In genomic region chr9:78787866-78788265, GRCm38 (mm10) we compare ENCODE assay signal across 8 mouse cellular contexts.
DNase-seq lines count a peak whose midpoint lies in the region; ATAC-seq and TF ChIP-seq lines count a peak whose summit lies in the region.

No protein-coding gene starts in this region.

- no peaks in the 10 kb centered on the region for H3K4me1 ChIP-seq in heart, adult 2 months (ENCODE audit: control insufficient read depth, insufficient read depth, low read length)
- H3K4me1 ChIP-seq in heart, embryonic 12.5 days (replicated peaks), result no peaks in the 10 kb centered on the region
- H3K4me1 ChIP-seq in embryonic facial prominence, embryonic 10.5 days, result peaks cover 17% of the 10 kb centered on the region; the same call in 1 of the 2 replicates
- H3K4me1 ChIP-seq in limb, embryonic 11.5 days (ENCODE audit: control insufficient read depth, insufficient read depth, low read length), result no peaks in the 10 kb centered on the region
- no peaks in the 10 kb centered on the region for H3K4me1 ChIP-seq in neural tube, embryonic 15.5 days

- TF ChIP-seq CTCF in heart, adult 2 months (IDR thresholded peaks at IDR 0.05), result peak; percentile 82
- TF ChIP-seq CTCF in Patski (IDR thresholded peaks at IDR 0.05), result peak; percentile 82

- ATAC-seq in heart, embryonic 12.5 days (ENCODE audit: insufficient number of reproducible peaks, low FRiP score), result no peak
- ATAC-seq in Patski, result peak; percentile 89
- ATAC-seq in limb, embryonic 11.5 days (ENCODE audit: insufficient number of reproducible peaks, low FRiP score, low TSS enrichment, low read depth), result peak; percentile 68; the same call in 1 of the 2 replicates
- peak; percentile 92 for ATAC-seq in neural tube, embryonic 15.5 days (ENCODE audit: low FRiP score)

- H3K36me3 ChIP-seq in heart, adult 2 months (ENCODE audit: control insufficient read depth, insufficient read depth, low read length), result no peaks in the 10 kb centered on the region
- H3K36me3 ChIP-seq in heart, embryonic 12.5 days, result no peaks in the 10 kb centered on the region
- H3K36me3 ChIP-seq in embryonic facial prominence, embryonic 10.5 days (replicated peaks), result no peaks in the 10 kb centered on the region
- H3K36me3 ChIP-seq in limb, embryonic 11.5 days (ENCODE audit: control insufficient read depth, insufficient read depth, low read length), result no peaks in the 10 kb centered on the region
- no peaks in the 10 kb centered on the region for H3K36me3 ChIP-seq in neural tube, embryonic 15.5 days

- H3K79me2 ChIP-seq in heart, adult 2 months (replicated peaks; ENCODE audit: control insufficient read depth, insufficient read depth, low read length), result no peaks in the 10 kb centered on the region

- DNase-seq in heart, adult 2 months, result no peak
- peak; percentile 22 for DNase-seq in Patski (ENCODE audit: low read depth, low spot score)
- peak; percentile 16 for DNase-seq in embryonic facial prominence, embryonic 10.5 days (ENCODE audit: low spot score)
- peak; percentile 37 for DNase-seq in induced T-regulatory cell, adult 2 months (ENCODE audit: low read depth)
- DNase-seq in limb, embryonic 11.5 days (ENCODE audit: low spot score), result peak; percentile 50
- DNase-seq in spleen, adult 12 weeks (ENCODE audit: low spot score), result no peak

- H3K27ac ChIP-seq in heart, adult 2 months, result no peak overlapping the region
- no peak overlapping the region for H3K27ac ChIP-seq in heart, embryonic 12.5 days (ENCODE audit: poor library complexity, severe bottlenecking)
- no peak overlapping the region for H3K27ac ChIP-seq in embryonic facial prominence, embryonic 10.5 days (replicated peaks)
- no peak overlapping the region for H3K27ac ChIP-seq in limb, embryonic 11.5 days (replicated peaks; ENCODE audit: low read depth, low read length)
- H3K27ac ChIP-seq in neural tube, embryonic 15.5 days (replicated peaks), result no peak overlapping the region

- no peak for TF ChIP-seq EP300 in heart, adult 2 months (IDR thresholded peaks at IDR 0.05; ENCODE audit: insufficient read depth, low read depth, low read length)

- no peaks in the 10 kb centered on the region for H3K9me3 ChIP-seq in heart, embryonic 12.5 days (replicated peaks)
- H3K9me3 ChIP-seq in embryonic facial prominence, embryonic 10.5 days, result no peaks in the 10 kb centered on the region
- no peaks in the 10 kb centered on the region for H3K9me3 ChIP-seq in limb, embryonic 11.5 days (ENCODE audit: control insufficient read depth, low read length)
- H3K9me3 ChIP-seq in neural tube, embryonic 15.5 days (replicated peaks), result no peaks in the 10 kb centered on the region

- WGBS in heart, adult 2 months, result 5% methylated on average over 1 of the region's 1 CpGs
- 8% methylated on average over 1 of the region's 1 CpGs for WGBS in heart, embryonic 12.5 days
- WGBS in embryonic facial prominence, embryonic 10.5 days, result 6% methylated on average over 1 of the region's 1 CpGs
- WGBS in limb, embryonic 11.5 days, result 0% methylated on average over 1 of the region's 1 CpGs
- 10% methylated on average over 1 of the region's 1 CpGs for WGBS in neural tube, embryonic 15.5 days

- H3K9ac ChIP-seq in heart, adult 2 months (ENCODE audit: low read depth, low read length), result no peak overlapping the region
- no peak overlapping the region for H3K9ac ChIP-seq in heart, embryonic 12.5 days
- no peak overlapping the region for H3K9ac ChIP-seq in limb, embryonic 11.5 days (ENCODE audit: low read length)
- H3K9ac ChIP-seq in neural tube, embryonic 15.5 days (replicated peaks), result no peak overlapping the region

- intact Hi-C loops in heart, adult 2 months (cut with DNase I), result loop anchor here (5.0 to 10.0 kb wide), 3 partner anchors 257 to 934 kb away; no protein-coding TSS in a partner anchor

- no peak overlapping the region for H3K4me2 ChIP-seq in heart, embryonic 12.5 days
- no peak overlapping the region for H3K4me2 ChIP-seq in limb, embryonic 11.5 days (ENCODE audit: low read depth, severe bottlenecking)
- H3K4me2 ChIP-seq in neural tube, embryonic 15.5 days, result no peak overlapping the region

- CTCF ChIA-PET in Patski (lab: Charles Lee), result interaction anchor here (0.7 to 1.9 kb wide), 5 partner anchors 11 to 951 kb away, joined by 3 to 10 read pairs (median 3); no protein-coding TSS in a partner anchor

- TF ChIP-seq POLR2A in heart, adult 2 months (IDR thresholded peaks at IDR 0.05; ENCODE audit: insufficient read depth, low read depth, low read length), result no peak

- POLR2A ChIA-PET in Patski (lab: Charles Lee), result no interaction called here

- in situ Hi-C loops in Patski (cut with MboI; ENCODE audit: low pct_unique_long_range_greater_than_20kb), result loop anchor here (10.0 to 25.0 kb wide), 2 partner anchors 317 to 1224 kb away; partner anchors contain the start of gene Filip1

- no peaks in the 10 kb centered on the region for H3K27me3 ChIP-seq in heart, adult 2 months (ENCODE audit: control insufficient read depth, insufficient read depth, low read length)
- no peaks in the 10 kb centered on the region for H3K27me3 ChIP-seq in heart, embryonic 12.5 days (replicated peaks)
- H3K27me3 ChIP-seq in Patski, result no peaks in the 10 kb centered on the region
- no peaks in the 10 kb centered on the region for H3K27me3 ChIP-seq in embryonic facial prominence, embryonic 10.5 days (replicated peaks; ENCODE audit: low read depth, poor library complexity, severe bottlenecking)
- H3K27me3 ChIP-seq in limb, embryonic 11.5 days (ENCODE audit: control insufficient read depth, insufficient read depth, low read length), result no peaks in the 10 kb centered on the region
- H3K27me3 ChIP-seq in neural tube, embryonic 15.5 days (replicated peaks), result no peaks in the 10 kb centered on the region

- no peak overlapping the region for H3K4me3 ChIP-seq in heart, adult 2 months
- no peak overlapping the region for H3K4me3 ChIP-seq in heart, embryonic 12.5 days
- no peak overlapping the region for H3K4me3 ChIP-seq in embryonic facial prominence, embryonic 10.5 days
- H3K4me3 ChIP-seq in limb, embryonic 11.5 days (ENCODE audit: low read depth, low read length), result no peak overlapping the region
- H3K4me3 ChIP-seq in neural tube, embryonic 15.5 days (replicated peaks), result no peak overlapping the region

Comparison
In these comparisons a context has a peak if more than half of its experiments do, and no peak if none do; other contexts are left out.
1. DNase-seq: peak in Patski (single experiment), embryonic facial prominence, embryonic 10.5 days (single experiment), induced T-regulatory cell, adult 2 months (single experiment) and limb, embryonic 11.5 days (single experiment); none in heart, adult 2 months (0 of 2) and spleen, adult 12 weeks (single experiment).